Comparison of ENCODE assay signal across 7 mouse cellular contexts in genomic region chr4:135286833-135287395, GRCm38 (mm10). TPM values are rescaled to one million over a fixed set of nuclear protein-coding genes. Genes with fewer than 3 reads are reported as not detected.
DNase-seq lines count a peak whose midpoint lies in the region; ATAC-seq lines count a peak whose summit lies in the region.

No protein-coding gene starts in this region.

- no peak overlapping the region for H3K4me3 ChIP-seq in embryonic facial prominence, embryonic 11.5 days (ENCODE audit: low read depth, low read length)
- H3K4me3 ChIP-seq in liver, embryonic 16.5 days (ENCODE audit: low read depth, low read length): peak overlapping the region; percentile 35

- no peaks in the 10 kb centered on the region for H3K9me3 ChIP-seq in embryonic facial prominence, embryonic 11.5 days (replicated peaks; ENCODE audit: control insufficient read depth, low read length)
- H3K9me3 ChIP-seq in liver, embryonic 16.5 days (replicated peaks; ENCODE audit: control insufficient read depth, low read length): no peaks in the 10 kb centered on the region

- H3K36me3 ChIP-seq in embryonic facial prominence, embryonic 11.5 days (replicated peaks; ENCODE audit: control insufficient read depth, insufficient read depth, low read depth, low read length): no peaks in the 10 kb centered on the region
- H3K36me3 ChIP-seq in liver, embryonic 16.5 days (ENCODE audit: control insufficient read depth, insufficient read depth): no peaks in the 10 kb centered on the region

- WGBS in embryonic facial prominence, embryonic 11.5 days: 11% methylated on average over 16 of the region's 16 CpGs
- WGBS in liver, embryonic 16.5 days (ENCODE audit: insufficient replicate concordance): 6% methylated on average over 16 of the region's 16 CpGs

- intact Hi-C loops in heart, postnatal 36 days (cut with DNase I): loop anchor here (2.0 kb wide), 1 partner anchor 20 kb away; no protein-coding TSS in a partner anchor

- 0 out of 2 replicates have a peak overlapping the region, but pooled peaks have one; percentile 2 for H3K9ac ChIP-seq in embryonic facial prominence, embryonic 11.5 days (replicated peaks; ENCODE audit: low read length)
- peak overlapping the region; percentile 52 for H3K9ac ChIP-seq in liver, embryonic 16.5 days (ENCODE audit: low read depth, low read length)

- H3K27me3 ChIP-seq in embryonic facial prominence, embryonic 11.5 days (ENCODE audit: control insufficient read depth, insufficient read depth, low read length): no peaks in the 10 kb centered on the region
- H3K27me3 ChIP-seq in liver, embryonic 16.5 days (ENCODE audit: control insufficient read depth, insufficient read depth, low read depth, low read length): no peaks in the 10 kb centered on the region

- no peak overlapping the region for H3K4me2 ChIP-seq in embryonic facial prominence, embryonic 11.5 days (ENCODE audit: low read depth, low read length)
- H3K4me2 ChIP-seq in liver, embryonic 16.5 days (ENCODE audit: low read depth, low read length): peak overlapping the region; percentile 53

- peak; percentile 54 to 62 for DNase-seq in spleen, postnatal 10 days (ENCODE audit: low spot score in 2 of 2)
- DNase-seq in spleen, adult 18-20 months: no peak
- DNase-seq in embryonic facial prominence, embryonic 11.5 days (ENCODE audit: low spot score): no peak
- DNase-seq in heart, postnatal 36 days: peak; percentile 57 to 65
- DNase-seq in right cerebral cortex, postnatal 25 days: no peak
- no peak for DNase-seq in right cerebral cortex, postnatal 14 days

- ATAC-seq in embryonic facial prominence, embryonic 11.5 days (replicated peaks; ENCODE audit: insufficient number of reproducible peaks, low FRiP score, low TSS enrichment, low read depth): no peak
- ATAC-seq in liver, embryonic 16.5 days (ENCODE audit: low read depth): peak; percentile 75

- H3K4me1 ChIP-seq in embryonic facial prominence, embryonic 11.5 days (ENCODE audit: control insufficient read depth, insufficient read depth, low read length): no peaks in the 10 kb centered on the region
- H3K4me1 ChIP-seq in liver, embryonic 16.5 days (ENCODE audit: control insufficient read depth, low read depth, low read length): peaks cover 51% of the 10 kb centered on the region

- H3K27ac ChIP-seq in embryonic facial prominence, embryonic 11.5 days (replicated peaks; ENCODE audit: low read depth, low read length): no peak overlapping the region
- H3K27ac ChIP-seq in liver, embryonic 16.5 days (ENCODE audit: low read length): peak overlapping the region; percentile 88

RNA-seq across cellular contexts. Expression of gene Clic4, which starts 14.3 kb away (rescaled TPM):
- 148 and 156 TPM in 2 replicates for polyA plus RNA-seq in embryonic facial prominence, embryonic 11.5 days (2014; fragmentation: Nextera tagmentation; extraction: Ambion mirVana)
- 100 to 1,000 TPM; 241 to 254 TPM for total RNA-seq in heart, postnatal 36 days (2021)
- 109 and 110 TPM in 2 replicates for polyA plus RNA-seq in liver, embryonic 16.5 days (2015; fragmentation: Nextera tagmentation; extraction: Ambion mirVana)

Comparison
In these comparisons a context has a peak if more than half of its experiments do, and no peak if none do; other contexts are left out.
1. DNase-seq: peak in spleen, postnatal 10 days (2 of 2) and heart, postnatal 36 days (2 of 2); none in spleen, adult 18-20 months (0 of 2), embryonic facial prominence, embryonic 11.5 days (single experiment), right cerebral cortex, postnatal 25 days (single experiment) and right cerebral cortex, postnatal 14 days (single experiment).